Mouse (Mus musculus) neural tube, embryonic 14.5 days (tissue): ENCODE measurements around the gene Gpm6b. TPM values are rescaled to one million over a fixed set of nuclear protein-coding genes. Genes with fewer than 3 reads are reported as not detected.
A peak's percentile ranks its signal among the peaks of the same experiment; 100 is the strongest.

ENCODE experiments used
- ATAC-seq: fragments of 200-750 bp; cut with Nextera tagmentation; 2 replicates; pipeline ENCODE4 v1.8.0; 2017; ENCODE audit warnings: low read depth, mild to moderate bottlenecking, moderate TSS enrichment, moderate library complexity
- H3K27ac ChIP-seq: fragments of 300-500 bp; sonication (generic); 2 replicates; pipeline ENCODE4 v1.5.1; 2014; ENCODE audit warnings: low read depth, mild to moderate bottlenecking, control low read depth, low read length, moderate library complexity, mixed read lengths
- H3K27me3 ChIP-seq: fragments of 300-500 bp; sonication (generic); 2 replicates; pipeline ENCODE4 v1.6.1; 2014; ENCODE audit warnings: low read length; ENCODE audit not compliant: control insufficient read depth, insufficient read depth
- H3K36me3 ChIP-seq: fragments of 300-500 bp; sonication (generic); 2 replicates; pipeline ENCODE4 v1.6.1; 2014; ENCODE audit warnings: low read length, mixed read lengths; ENCODE audit not compliant: control insufficient read depth, insufficient read depth
- H3K4me1 ChIP-seq: fragments of 300-500 bp; sonication (generic); 2 replicates; pipeline ENCODE4 v1.6.1; 2014; ENCODE audit warnings: low read length; ENCODE audit not compliant: control insufficient read depth, insufficient read depth
- H3K4me2 ChIP-seq: fragments of 300-500 bp; sonication (generic); 2 replicates; pipeline ENCODE4 v1.6.1; 2014; ENCODE audit warnings: mild to moderate bottlenecking, low read depth, low read length, control low read depth
- H3K4me3 ChIP-seq: fragments of 300-500 bp; sonication (generic); 2 replicates; pipeline ENCODE4 v1.5.1; 2014; ENCODE audit warnings: low read depth, low read length, control low read depth, mixed read lengths
- H3K9ac ChIP-seq: fragments of 300-500 bp; sonication (generic); replicated peaks from 2 replicates; pipeline ENCODE4 v1.6.1; 2014; ENCODE audit warnings: low read depth, mild to moderate bottlenecking, control low read depth, low read length, mixed read lengths
- H3K9me3 ChIP-seq: fragments of 300-500 bp; sonication (generic); 2 replicates; pipeline ENCODE4 v1.6.1; 2016; ENCODE audit warnings: low read length; ENCODE audit not compliant: control insufficient read depth
- WGBS: fragments of 180-500 bp; shearing (Covaris S2); extraction: QIAGEN DNeasy Blood & Tissue Kit; methylation state at CpG from one replicate; pipeline ENCODE4 v1.1.7; 2014; 5-methylcytosine and 5-hydroxymethylcytosine counted together
- polyA plus RNA-seq: library from polyadenylated mRNA; unstranded; fragments of >200 nt; fragmentation: Nextera tagmentation; extraction: Ambion mirVana; gene quantifications from 2 replicates; pipeline ENCODE4 v1.2.1, GENCODE M21; 2014

The Gpm6b gene
- polyA plus RNA-seq, 1 experiment from 2014 or later = 279 TPM

DNA sequence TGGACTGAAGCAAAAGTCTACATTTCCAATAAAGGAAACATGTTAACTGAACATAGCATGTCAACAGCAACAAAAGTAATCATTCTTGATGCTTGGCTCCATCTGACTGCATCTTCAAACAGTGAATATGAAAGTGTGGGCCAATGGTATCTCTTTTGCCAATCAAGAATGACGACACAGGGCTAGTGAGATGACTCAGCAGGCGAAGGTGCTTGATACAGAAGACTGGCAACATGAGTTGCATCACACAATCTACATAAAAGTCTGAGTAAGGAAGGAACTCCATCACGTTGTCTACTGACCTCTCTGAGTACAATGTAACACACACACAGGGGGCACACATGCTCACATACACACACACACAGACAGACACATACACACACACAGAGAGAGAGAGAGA is 9.0 kb upstream of the Gpm6b start:
- Histone ChIP-seq H3K27me3 (no peaks in the 10 kb centered on the region), H3K9me3 (no peaks in the 10 kb centered on the region), H3K4me2 (no peak overlapping the region), H3K36me3 (no peaks in the 10 kb centered on the region), H3K4me1 (no peaks in the 10 kb centered on the region), H3K4me3 (no peak overlapping the region), H3K27ac (no peak overlapping the region), H3K9ac (no peak overlapping the region)
- ATAC-seq = no peak
- 81% methylated on average over 3 of the region's 3 CpGs for WGBS

DNA sequence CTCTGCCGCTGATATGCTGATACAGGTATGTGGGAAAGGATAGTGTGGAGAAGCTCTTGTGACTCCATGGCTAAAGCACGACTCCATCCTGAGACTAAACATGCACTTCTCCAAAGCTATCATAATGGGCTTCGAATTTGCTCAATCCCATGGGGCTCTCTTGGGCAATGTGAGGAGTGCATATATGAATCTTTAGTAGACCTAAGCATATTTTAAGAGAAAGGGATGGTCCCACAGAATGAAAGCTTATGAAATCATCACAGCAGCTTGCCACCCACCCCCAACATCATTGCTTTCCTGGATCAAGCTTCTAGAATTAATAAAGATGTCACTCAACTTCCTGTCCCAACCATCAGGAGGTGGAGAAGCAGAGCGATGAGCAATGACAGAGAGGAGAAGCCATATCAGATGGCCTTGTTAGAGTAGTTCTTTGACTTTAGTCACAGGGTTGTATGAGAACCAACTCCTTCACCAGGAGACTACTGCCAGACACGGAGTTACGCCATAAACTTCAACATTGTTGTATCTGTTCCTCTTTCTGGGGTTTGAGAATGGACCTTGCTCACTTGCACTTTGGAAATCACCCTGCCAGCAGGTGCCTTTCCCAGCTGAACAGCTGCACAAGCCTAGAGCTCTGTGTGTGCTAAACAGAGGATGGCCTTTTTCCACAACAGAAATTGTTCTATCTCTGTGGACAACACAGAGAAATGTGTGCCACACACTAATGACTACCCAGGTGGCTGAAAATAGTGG is 8.0 kb upstream of the Gpm6b start:
- no peak overlapping the region for H3K4me3 ChIP-seq
- no peak overlapping the region for H3K9ac ChIP-seq
- H3K27ac ChIP-seq = no peak overlapping the region
- no peaks in the 10 kb centered on the region for H3K27me3 ChIP-seq
- no peaks in the 10 kb centered on the region for H3K4me1 ChIP-seq
- H3K4me2 ChIP-seq = no peak overlapping the region
- no peak for ATAC-seq
- no peaks in the 10 kb centered on the region for H3K9me3 ChIP-seq
- H3K36me3 ChIP-seq = no peaks in the 10 kb centered on the region
- 92% methylated on average over 6 of the region's 6 CpGs for whole genome bisulfite sequencing

DNA sequence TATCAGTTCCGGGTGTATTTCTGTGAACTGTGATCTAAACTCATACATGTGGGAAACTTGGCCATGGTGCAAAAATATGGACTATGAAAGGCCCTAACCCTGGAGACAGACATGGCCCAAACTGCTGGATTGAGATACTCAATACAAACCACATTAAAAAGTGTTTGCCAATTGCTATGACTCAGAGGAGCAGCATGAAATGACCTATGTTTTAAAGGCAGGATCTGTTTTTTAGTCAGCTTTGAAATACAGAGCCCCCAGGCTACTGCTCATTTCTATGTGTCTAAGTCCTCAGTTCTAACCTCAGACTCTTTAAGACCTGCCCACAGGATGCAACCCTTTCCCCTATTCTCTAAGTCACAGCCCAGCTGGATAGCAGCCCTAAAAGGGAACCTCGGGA is 2.6 kb upstream of the Gpm6b start:
- no peak overlapping the region for H3K4me2 ChIP-seq
- no peaks in the 10 kb centered on the region for H3K27me3 ChIP-seq
- no peaks in the 10 kb centered on the region for H3K36me3 ChIP-seq
- H3K9me3 ChIP-seq = no peaks in the 10 kb centered on the region
- 51% methylated on average over 2 of the region's 2 CpGs for WGBS
- H3K4me1 ChIP-seq = no peaks in the 10 kb centered on the region
- no peak overlapping the region for H3K9ac ChIP-seq
- no peak for ATAC-seq
- no peak overlapping the region for H3K27ac ChIP-seq
- H3K4me3 ChIP-seq = no peak overlapping the region

DNA sequence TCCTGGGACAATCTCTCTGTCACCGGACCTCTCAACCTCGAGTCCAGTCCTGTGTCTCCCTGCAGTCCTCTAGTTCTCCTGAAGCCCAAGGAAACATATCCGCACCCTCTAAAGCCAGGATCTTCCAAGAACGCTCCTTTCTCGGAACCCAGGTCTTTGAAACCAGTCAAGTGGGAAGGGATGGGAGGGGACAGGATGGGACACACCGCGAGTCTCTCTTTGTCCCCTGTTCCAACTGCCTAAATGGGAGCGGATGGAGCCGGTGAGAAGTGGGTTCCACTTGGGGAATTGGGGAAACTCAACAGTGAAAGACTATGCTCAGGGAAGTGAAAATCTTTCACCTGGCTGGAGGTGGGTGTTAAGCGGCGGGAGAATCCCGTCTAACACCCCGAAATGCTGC is 809 bp downstream of the Gpm6b start:
- Histone ChIP-seq H3K27me3 (no peaks in the 10 kb centered on the region), H3K9me3 (no peaks in the 10 kb centered on the region), H3K9ac (peak overlapping the region; percentile 72), H3K4me1 (no peaks in the 10 kb centered on the region), H3K4me2 (peak overlapping the region; percentile 72), H3K4me3 (peak overlapping the region; percentile 53), H3K36me3 (no peaks in the 10 kb centered on the region), H3K27ac (peak overlapping the region; percentile 34)
- peak; percentile 51; the same call in 1 of the 2 replicates for ATAC-seq
- 28% methylated on average over 13 of the region's 13 CpGs for WGBS

DNA sequence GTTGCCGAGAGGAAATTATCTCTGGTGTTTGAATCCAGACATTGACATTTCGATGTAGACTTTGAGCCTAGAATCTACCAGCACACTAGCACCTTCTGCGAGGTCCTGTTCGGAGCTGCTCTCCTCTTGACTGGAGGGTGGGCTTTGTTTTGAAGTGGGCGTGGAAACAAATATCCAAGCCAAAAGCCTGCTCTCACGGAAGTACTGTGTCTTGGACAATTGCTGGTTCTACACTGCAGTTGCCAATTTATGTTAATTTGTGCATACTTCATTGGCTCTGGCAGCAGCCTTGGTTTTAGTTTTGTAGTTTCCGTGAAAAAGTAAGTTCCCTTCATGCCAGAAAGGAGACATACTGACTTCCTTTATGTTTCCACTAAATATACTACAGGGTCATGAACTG is 2.0 kb downstream of the Gpm6b start:
- Histone ChIP-seq H3K27me3 (no peaks in the 10 kb centered on the region), H3K9ac (no peak overlapping the region), H3K4me3 (no peak overlapping the region), H3K4me2 (no peak overlapping the region; the same call in 1 of the 2 replicates), H3K27ac (no peak overlapping the region), H3K36me3 (no peaks in the 10 kb centered on the region), H3K4me1 (no peaks in the 10 kb centered on the region), H3K9me3 (no peaks in the 10 kb centered on the region)
- WGBS = 56% methylated on average over 7 of the region's 7 CpGs
- no peak for ATAC-seq

DNA sequence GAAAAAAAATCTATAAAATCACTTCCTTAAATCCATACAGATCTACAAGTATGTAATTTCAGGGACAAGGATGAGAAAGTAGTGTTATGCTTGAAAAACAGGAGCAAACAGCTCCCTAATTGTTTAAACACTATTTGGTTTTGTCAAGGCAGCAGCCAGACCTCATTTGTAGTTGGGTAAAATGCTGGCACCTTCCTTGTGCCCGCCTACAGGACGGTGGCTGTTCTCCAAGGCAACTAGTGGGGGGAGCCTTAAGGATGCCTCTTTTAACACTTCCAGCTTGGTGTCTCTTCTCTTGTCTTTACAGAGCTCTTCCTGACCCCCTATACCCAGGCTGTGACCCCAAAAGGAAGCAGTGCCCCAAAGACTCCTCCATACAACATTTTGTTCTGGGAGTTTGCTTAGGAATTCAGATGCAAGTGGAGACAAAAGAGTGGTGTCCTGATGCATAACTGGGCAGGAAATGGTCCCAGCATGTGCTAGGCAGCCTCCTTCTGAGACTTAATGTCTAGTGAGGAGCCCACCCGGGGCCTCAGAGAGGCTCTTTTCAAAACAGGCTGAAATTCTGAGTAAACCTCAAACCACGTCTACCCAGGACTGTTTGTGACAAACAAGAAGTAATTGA is 4.7 kb downstream of the Gpm6b start:
- 48% methylated on average over 4 of the region's 4 CpGs for WGBS

DNA sequence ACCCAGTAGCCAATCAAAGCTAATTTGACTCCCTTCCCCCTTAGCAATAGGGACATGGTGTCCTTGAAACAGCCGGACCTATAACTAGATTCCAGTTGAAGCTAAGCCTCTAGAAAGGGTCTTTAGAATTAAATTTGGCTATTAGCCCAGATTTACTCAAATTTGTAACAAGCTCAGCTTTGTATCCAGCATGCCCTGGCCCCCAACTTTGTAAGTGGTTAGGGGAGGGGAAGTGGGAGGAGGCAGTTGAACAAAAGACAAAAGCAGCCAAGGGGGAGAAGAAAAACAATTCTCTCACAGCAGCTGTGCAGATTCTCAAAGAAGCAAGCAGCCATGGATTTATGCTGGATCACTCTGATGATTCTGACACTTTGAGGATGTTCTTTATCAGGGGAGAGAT is 32.8 kb downstream of the Gpm6b start:
- WGBS = 46% methylated on average over 1 of the region's 1 CpGs
- no peaks in the 10 kb centered on the region for H3K9me3 ChIP-seq
- peak overlapping the region; percentile 55; the same call in 1 of the 2 replicates for H3K27ac ChIP-seq
- H3K27me3 ChIP-seq = no peaks in the 10 kb centered on the region
- no peak overlapping the region for H3K9ac ChIP-seq
- no peak overlapping the region for H3K4me3 ChIP-seq
- H3K4me1 ChIP-seq = no peaks in the 10 kb centered on the region
- H3K36me3 ChIP-seq = no peaks in the 10 kb centered on the region
- peak; percentile 70; the same call in 1 of the 2 replicates for ATAC-seq
- H3K4me2 ChIP-seq = no peak overlapping the region

More for the DNA sequence above, 4.7 kb downstream of the Gpm6b start:
- H3K27ac ChIP-seq = no peak overlapping the region
- H3K4me1 ChIP-seq = no peaks in the 10 kb centered on the region
- no peak overlapping the region for H3K4me2 ChIP-seq
- no peaks in the 10 kb centered on the region for H3K9me3 ChIP-seq
- H3K27me3 ChIP-seq = no peaks in the 10 kb centered on the region
- ATAC-seq = no peak
- H3K9ac ChIP-seq = no peak overlapping the region
- no peaks in the 10 kb centered on the region for H3K36me3 ChIP-seq
- H3K4me3 ChIP-seq = no peak overlapping the region

DNA sequence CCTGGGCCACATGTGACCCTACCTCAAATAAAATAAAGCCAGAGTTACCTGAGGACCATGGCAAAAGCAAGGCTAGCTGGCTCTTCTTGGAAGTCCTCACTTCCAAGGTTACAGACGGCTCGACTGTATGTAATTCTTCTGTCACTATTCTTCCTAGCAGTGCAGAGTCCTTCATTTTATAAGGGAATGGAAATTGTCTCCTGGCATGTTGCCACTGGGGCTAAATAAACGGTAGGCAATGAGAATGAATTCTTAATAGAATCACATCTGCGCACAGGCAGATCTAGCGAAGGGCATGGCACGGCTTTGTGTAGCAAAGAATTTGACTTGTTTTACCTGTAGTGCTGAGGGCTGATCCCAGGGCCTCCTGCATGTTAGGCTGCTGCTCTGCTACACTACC is 33.9 kb downstream of the Gpm6b start:
- H3K9ac ChIP-seq = no peak overlapping the region
- H3K4me2 ChIP-seq = no peak overlapping the region
- WGBS = 43% methylated on average over 6 of the region's 6 CpGs
- no peak for ATAC-seq
- H3K36me3 ChIP-seq = no peaks in the 10 kb centered on the region
- no peaks in the 10 kb centered on the region for H3K27me3 ChIP-seq
- no peaks in the 10 kb centered on the region for H3K4me1 ChIP-seq
- no peaks in the 10 kb centered on the region for H3K9me3 ChIP-seq
- no peak overlapping the region for H3K4me3 ChIP-seq
- no peak overlapping the region; the same call in 1 of the 2 replicates for H3K27ac ChIP-seq

DNA sequence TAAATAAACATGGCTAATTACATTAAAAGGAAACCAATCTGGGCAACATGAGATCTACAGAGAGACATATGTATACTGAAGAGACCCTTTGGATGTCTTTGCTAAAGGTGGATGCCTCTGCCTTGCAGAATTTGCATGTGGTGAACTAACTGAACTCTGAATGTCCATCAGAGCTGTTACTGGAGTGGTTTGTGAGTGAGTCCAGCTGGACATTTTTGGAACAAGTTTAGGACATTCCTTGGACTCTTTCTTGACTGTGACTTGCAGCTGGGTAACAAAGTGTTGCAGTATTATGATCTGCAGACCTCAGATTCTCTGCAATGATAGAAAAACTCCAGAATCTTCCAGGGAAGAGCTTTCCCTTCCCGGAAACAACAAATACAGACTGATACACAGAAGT is 41.1 kb downstream of the Gpm6b start:
- no peak for ATAC-seq
- H3K27ac ChIP-seq = no peak overlapping the region
- no peaks in the 10 kb centered on the region for H3K4me1 ChIP-seq
- no peak overlapping the region for H3K9ac ChIP-seq
- no peaks in the 10 kb centered on the region for H3K27me3 ChIP-seq
- no peaks in the 10 kb centered on the region for H3K9me3 ChIP-seq
- no peak overlapping the region for H3K4me2 ChIP-seq
- no peak overlapping the region for H3K4me3 ChIP-seq
- H3K36me3 ChIP-seq = no peaks in the 10 kb centered on the region
- 93% methylated on average over 1 of the region's 1 CpGs for WGBS
